Mouse (Mus musculus): ENCODE results near the gene Hemk1.

Hemk1 gene

DNA sequence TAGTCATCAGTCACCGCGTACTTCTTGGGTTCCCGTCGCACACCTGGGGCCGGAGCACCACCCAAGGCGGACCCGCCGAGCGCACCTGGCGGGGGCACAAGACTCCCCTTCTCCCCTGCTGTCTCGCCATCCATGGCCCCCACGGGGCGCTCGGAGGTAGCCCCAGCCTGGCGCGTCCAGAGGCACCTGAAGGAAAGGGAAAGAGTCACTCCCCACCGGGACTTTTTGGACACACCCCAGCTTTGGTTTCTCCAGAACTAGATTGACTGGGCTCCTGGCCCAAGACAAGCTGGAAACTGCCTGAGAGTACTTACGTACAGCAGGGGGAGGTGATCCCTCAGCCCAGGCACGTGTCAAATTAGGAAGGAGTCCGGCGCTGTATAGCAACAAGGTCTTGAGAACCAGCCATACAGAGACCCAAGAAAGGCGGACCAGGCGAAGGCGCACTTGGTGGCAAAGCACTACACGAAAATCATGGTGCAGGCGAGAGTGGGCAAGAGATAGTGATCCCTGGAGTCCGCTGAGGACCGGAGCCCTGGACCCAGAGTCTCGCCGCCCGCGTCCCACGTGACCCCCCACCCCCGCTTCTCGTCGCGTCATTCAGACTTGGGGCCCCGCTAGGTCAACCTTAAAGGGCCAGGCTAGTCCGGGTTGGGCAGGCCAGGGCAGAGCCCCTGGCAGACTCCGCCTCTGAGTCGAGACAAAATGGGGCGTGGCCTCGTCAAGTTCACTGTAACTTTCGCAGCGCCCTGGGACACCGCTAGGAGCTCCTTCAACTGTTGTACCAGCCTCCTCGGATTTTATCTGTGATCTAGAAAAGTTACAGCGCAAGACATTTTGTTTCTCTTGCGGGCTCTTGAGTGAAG, 48.7 kb downstream of the Hemk1 start, which contains the start of gene Mapkapk3:
Mapkapk3 (minus strand) TSS at position 667 of the 866 bp plus-strand sequence.
- DNase-seq: peak; percentile 79

DNA sequence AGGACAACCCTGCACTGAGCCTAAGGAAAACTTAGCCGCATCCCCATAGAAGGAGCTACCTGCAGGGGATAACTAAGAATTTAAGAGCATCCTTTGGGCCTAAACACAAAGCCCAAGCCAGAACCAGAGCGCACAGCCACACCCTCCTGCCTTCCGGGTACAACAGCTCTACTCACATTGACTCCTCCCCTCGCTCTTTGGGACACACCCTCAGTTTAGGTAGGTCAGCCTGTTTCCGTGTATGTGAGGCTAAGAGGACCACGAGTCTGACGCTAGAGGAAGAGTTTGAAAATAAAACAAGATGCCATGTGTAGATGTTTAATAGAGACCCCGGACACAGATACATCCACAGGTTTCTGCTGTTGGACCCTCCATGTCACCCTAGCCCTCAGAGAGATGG, 49.4 kb downstream of the Hemk1 start:
- DNase-seq: no peak

DNA sequence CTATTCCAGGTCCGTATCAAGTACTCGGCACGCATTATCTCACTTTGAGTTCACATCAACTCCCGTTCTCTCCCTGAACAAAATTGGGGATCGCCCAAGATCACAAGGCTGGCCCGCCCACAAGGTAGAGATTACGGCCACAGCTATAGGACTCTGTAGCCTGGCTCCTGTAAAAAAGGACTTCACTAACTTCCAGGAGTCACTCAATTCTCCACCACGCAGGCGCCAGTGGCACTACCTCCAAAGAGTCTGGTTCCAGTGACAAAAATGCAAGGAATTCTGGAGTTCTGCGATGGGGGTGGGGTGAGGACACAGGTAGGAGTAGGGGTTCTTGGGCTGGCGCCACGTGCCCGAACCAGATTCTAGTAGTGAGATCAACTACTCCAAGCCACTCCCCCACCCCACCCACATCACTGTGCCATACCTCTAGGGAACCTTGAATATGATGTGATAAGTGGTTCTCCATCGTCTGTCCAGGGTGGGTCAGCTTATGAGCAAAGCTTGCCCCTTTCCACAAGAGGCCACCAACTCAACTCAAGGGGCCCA, 50.0 kb downstream of the Hemk1 start:
- no peak for DNase-seq

DNA sequence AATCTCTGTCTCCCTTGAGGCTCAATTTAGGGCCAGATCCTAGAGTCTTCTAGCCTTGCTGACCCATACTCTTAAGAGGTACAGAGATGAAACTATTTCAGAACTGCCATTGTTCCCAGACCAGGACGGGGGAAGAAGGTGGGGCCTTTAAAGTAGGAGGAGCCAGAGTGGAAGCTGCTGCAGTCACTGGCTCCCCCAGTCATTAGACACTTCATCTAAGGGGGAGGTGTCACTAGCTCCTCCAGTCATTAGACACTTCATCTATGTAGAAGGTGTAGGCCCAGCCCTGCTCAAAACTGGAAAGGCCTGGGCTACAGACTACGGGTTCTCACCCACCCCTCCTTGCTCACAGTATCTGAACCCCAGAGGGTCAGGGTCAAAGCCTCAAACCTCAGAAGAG, 50.9 kb downstream of the Hemk1 start:
- DNase-seq: no peak

DNA sequence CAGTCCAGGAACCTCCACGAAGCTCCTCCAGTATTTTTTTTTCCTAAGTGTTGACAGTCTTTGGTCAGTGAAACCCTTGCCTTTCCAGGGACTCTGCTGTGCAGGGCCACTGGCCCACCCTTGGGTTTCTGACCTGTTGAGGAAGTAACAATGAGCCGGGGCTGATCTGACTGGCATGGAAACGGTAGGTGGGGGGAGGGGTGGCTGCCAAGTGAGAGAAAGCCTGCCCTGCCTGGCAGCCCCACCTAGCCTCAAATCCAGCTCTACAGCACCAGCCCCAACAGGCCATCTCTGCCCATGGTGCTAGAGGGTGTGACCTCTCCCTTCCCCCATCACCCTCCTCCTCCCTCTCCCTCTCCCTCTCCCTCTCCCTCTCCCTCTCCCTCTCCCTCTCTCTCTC, 53.1 kb downstream of the Hemk1 start:
- DNase-seq: no peak

DNA sequence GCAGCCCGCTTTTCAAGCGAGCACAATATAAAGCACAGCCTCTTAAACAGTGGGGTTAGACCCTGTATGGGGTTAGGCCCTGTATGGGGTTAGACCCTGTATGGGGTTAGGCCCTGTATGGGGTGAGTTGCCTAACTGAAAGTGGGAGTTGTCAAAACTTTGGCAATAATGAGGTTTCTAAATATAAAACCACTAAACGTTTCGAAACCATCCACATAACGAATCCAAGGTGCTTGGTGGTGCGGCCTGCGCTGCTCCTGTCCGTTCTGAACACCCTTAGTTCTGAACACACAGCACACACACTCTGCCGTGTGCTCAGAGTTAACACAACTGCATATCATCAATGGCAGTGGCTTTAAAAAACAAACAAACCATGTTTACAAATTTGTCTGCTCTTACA, 55.2 kb downstream of the Hemk1 start:
- no peak for DNase-seq

DNA sequence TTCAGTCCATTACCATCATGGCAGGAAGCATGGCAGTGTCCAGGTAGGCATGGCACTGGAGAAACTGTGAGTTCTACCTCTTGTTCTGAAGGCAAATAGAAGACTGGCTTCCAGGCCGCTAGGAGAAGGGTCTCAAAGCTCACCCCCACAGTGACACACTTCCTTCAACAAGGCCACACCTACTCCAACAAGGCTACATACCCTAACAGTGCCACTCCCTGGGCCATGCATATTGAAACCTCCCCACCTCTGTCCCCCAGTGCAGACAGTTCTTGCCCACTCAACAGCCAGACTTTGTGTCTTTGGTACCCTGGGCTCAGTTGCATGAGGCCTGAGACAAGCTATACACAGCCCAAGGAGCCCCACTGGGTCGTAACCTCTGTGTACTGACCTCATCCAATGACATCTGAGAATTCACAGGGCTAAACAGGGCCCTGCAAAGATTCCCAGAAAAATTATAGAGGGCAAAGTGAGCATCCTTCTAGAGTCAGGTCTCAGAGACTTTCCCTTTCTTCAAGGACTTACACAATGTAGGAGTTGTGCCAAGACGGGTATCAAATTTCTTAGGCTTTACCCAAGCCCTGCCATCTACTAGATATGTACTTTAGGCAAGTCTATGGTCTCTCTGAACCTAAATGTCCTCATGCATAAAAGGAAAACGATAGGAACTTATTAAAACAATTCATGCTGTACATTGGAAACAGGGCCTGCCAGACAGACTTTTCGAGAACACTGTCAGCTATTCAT, 56.7 kb downstream of the Hemk1 start:
- DNase-seq: no peak

DNA sequence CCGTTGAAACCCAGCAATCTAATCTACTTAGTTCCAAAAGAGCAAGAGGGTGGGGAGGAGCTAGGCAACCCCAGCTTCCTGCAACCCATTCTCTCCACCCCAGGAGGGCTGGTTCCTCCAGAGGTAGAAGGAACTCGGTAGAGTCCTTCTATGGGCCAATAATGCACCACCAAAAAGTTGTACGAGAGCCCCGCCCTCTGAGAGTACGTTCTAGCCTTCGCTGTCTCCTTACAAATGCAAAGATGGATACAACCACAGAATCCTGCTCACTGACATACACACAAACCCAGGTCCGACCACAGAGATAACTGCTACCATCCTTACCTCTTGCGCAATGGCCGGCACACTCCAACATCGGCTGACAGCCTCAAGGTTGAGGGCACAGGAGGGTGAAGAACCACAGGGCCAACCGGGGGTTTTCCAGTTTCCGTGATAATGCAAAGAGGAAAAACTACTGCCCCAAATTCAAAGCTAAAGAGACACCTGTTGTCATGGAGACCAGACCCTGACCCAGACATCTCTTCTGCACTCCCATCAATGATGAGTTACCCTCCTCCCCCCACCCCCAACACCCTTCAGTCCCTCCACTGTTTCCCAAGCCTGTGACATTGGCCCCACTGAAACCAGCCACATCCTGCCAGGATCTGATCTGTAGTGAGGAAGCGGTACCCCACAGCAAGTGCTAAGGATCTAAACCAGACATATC, 57.7 kb downstream of the Hemk1 start:
- DNase-seq: no peak

DNA sequence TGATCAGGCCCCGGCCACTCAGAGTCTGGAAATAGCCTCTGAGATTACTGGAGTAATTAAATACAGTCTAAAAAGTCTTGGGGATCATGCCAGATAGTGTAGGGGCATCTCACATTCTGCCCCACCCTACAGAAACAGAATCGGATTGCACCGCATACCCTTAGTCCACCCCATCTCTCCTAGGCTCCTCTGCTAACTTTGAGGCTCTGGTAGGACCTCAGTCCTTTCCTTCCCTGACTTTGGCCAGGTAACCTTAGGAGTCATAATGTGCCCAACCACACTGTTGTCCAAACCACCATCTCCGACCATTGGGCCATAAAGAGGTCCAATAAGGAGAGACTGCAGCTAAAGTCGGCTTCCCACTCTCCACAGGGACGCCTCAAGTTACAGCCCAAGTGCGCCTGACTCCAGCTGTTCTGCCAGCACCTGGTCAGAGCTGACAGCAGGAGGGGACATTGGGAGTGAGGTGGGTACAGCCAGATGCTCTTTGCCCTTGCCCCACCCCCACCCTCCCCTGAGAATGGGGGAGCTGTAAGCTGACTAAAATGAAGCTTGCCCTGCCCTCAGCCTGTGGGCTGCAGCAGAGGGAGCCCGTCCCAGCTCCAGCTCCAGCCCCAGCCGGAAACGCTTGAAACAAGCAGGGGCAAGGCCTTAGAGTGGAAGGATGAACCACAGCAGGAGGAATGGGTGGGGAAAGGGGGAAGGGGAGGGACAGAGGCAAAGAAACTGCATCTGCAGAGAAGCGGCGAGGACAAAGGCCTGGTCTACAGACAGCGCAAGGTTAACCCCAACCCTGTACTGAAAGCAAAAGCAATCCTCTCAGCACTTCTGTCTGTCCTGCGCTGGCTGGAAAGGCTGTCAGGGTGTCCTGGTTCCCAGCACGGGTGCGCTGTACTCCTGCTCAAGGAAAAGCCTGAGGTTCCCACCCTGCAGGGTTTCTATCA, 58.5 kb downstream of the Hemk1 start:
- no peak for DNase-seq

DNA sequence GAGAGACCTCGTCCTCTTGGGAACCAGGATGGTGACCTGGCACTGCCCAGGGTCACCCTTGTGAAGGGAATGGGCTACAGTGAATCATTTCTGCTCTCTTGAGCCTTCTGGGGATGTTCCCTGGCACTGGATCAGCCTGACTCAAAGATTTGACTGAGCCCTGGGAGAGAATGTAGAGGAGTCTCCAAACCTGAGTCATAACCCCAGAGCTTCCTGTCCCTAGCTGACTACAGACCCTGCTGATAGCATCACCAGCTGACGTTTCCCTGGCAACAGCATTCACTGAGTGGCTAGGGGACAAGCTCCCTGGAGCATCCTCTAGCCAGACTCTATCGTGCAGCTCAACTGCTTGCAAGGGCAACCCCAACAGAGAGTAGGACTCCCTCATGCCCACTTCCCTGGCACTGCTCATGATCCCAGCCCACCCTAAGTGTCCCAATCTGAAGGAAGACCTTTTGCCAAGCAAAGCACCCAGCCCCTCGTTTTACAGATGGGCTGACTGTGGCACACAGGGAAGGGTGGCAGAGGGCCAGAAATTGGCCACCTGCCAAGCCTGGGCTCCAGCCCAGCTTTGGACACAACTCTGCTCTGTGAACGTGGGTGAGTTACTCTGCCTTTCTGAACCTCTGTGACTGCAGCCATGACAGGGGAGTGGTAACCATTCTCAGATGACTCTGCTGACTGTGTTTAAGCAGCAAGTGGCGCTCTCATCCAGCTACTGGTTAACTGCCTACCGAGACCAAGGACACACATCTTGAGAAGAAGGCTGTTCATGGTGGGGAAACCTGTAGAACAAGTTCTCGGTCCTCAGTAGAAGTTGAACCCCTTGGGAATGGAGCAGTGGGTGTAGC, 59.4 kb downstream of the Hemk1 start:
- DNase-seq: no peak

DNA sequence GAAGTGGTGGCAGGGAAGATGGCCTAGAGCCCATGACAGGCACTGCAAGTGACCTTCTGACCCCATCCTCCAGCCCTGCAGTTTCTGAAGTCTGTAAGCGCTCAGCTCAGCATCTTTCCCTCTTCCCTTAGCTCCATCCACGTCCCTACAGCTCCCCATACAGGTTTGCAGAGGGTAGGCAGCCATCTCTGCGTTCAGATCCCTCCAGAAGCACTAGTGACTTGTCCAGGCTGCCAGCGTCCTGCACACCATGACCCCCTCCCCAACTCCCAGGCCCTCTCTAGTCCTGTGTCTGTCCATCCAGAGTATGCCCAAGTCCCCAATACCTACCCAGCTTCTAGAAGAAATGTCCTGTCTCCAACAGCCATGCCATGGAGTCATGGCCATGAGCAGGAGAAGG, 60.0 kb downstream of the Hemk1 start:
- no peak for DNase-seq

DNA sequence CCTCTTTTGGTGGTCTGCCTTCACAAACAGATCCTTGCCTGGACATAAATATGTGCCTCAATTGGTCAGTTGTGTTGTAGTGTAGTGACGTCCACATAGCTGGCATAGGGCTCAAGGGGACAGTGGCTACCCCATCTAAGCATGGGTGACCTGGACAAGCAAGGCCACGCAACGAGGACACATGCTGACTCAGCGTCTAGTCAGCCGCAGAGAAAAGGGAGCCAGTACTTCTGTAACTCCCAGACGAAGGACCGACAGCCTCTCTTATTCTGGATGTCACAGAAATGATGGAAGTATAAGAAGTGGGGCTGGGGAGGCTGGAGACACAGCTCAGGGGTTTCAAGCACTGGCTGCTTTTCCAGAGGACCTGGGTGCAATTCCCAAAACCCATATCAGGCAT, 60.5 kb downstream of the Hemk1 start:
- no peak for DNase-seq

Measured in layer of hippocampus, adult 9-11 months (tissue).